Mouse (Mus musculus) thymus, postnatal 10 days (tissue): ENCODE results near the gene Epb41l1.
"Not testable (repeated sequence)": the region's sequence is repeated elsewhere in the genome, so short reads cannot be mapped to it uniquely, and the experiment has no call there.

Source experiments
- DNase-seq, 2 experiments: peaks; one replicate each; pipeline ENCODE4 v3.0.0; 2021; ENCODE audit warnings: low spot score in 2 of 2

The Epb41l1 gene

DNA sequence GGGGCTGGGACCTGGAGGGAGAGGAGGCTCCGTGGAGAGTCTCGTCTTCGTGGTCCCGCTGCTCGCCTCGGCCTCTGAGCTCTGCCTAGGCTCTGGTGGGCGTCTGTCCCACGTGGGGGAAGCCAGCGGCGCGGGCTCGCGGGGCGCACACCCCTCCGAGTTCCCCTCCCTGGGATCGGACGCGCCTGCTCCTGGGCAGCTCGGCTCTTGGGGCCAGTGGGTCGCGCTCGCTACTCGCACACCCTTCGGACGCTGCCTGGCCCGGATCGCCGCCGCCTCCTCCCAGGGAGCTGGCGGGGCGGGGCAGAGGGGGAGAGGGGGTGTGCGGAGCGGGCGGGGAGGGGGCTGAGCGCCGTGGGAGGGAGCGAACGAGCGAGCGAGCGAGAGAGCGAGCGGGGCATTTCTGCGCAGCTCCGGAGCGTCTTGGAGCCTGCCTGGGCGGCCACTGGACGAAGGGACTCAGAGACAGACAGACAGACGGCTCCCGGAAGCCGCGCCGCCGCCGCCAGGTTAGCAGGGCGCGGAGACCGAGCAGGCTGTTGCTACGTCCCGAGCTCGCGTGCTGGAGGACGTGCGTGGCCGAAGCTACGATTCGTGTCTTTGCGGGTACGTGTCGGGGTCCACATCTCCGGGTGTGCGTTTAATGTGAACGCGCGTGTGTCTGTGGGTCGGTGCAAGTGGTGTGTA, at the start of gene Epb41l1:
TSS of gene Epb41l1 (plus strand) at position 216 of the 687 bp plus-strand sequence.
- DNase-seq: peak in 1 of 2 experiments; percentile 23

DNA sequence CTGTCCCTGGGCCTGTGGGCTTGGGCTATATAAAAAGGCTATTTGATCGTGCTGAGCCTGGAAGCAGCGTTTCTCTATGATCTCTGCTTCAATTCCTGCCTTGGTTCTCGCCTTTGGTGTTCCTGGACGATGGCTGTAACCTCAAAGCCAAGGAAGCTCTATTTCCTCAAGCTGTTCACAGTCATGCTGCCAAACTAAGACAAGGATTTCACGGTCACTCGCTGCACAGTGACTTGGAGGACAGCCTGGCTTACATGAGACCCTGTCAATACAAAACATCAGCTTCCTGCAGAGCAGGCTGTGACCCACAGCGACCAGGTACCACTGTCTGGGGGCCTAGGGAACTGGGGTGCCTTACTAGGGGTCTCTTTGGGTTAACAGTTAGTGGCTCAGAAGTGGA, 43.8 kb upstream of the Epb41l1 start:
- DNase-seq: no peak

DNA sequence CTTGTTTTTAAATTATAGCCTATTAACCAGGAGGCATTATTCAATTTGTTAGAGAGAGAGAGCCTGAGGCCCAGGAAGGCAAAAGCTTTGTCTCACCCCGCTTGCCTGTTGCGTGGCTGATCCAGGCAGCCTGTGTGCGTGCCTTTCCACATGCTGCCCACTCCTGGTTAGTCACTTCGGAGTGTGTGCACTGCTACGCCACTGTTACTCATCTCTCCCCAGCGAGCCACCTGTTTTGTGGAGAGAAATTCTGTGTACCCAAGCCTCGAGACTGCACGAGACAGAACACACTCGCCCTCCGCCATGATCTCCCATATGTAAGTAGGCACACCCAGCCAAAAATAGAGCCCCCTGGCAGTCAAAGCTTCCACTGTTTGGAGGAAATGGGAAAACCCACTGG, 40.8 kb upstream of the Epb41l1 start:
- no peak for DNase-seq

DNA sequence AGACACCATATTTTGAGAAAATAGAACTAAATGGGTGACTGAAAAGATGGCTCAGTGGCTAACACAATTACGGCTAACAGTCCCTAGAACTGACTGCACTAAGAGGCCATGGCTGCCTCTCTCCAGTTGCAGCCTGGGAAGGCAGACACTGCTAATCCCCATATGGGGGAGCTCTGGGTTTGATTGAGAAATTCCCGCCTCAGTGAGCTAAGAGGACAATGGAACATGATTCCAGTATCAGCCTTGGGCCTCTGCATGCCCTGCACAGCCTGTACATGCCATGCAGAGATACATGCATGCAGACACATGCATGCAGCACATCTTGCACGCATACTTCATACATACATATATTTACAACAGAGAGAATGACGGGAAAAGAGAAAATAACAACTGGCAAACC, 39.4 kb upstream of the Epb41l1 start:
- DNase-seq: no peak

DNA sequence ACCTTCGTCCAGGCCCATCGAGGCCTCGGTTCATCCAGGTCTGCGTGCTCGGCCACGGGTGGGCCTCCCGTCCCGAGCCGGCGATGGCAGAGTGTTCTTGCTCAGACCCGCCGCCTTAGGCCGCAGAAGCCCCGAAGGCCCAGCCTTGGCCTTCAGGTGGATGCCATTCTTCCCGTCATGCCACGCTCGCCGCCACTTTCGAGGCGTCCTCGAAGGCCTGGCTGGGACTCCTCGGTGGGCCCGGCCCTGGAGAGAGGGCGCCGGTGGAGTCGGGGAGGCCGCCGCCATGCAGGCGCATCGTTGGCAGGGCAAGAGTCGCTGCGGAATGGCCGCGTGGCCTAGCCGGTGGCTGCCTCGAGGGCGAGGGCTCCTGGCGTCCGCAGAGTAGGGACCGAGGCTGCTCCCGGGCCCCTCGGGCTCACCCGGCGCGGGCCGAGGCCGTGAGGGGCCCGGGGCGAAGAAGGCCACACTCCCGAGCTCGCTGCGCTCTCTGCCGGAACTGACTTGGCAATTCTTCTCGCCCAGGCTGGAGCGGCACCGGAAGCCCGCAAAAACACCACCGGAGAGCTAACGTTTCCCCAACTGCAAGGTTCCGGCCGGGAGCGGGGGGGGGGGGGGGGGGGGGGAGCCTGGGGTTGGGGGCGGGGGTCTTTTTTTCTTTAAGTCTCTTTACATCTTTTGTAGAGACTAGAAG, 28.1 kb upstream of the Epb41l1 start:
- peak; percentile 61 to 74 for DNase-seq

DNA sequence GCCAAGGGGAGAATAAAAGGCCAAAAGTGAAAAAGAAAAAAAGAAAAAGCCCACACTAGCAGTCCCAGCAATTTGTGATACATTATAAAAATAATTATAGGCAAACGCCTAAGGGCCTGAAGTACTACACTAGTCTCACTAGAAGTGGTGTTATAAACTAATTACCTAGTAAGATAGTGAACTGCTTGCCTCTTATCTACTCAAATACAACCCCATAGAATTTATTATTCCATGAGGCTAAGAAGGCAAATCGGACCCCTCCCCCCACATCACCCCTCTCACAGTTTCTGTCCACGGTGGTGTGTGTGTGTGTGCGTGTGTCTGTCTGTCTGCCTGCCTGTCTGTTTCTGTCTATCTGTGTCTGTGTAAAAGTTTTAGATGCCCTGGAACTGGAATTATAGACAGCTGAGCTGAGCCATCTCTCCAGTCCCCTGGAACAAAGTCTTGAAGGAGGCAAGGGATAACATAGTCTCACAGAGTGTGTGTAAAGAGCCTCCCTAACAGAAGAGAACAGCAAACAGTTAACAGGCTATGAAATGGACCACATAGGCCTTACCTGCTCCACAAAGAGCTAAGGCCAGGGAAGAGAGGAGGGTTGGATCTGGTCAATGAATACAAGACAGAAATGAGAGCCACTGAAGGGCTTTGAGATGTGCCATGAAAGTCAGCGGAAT, 27.4 kb upstream of the Epb41l1 start:
- no peak for DNase-seq

DNA sequence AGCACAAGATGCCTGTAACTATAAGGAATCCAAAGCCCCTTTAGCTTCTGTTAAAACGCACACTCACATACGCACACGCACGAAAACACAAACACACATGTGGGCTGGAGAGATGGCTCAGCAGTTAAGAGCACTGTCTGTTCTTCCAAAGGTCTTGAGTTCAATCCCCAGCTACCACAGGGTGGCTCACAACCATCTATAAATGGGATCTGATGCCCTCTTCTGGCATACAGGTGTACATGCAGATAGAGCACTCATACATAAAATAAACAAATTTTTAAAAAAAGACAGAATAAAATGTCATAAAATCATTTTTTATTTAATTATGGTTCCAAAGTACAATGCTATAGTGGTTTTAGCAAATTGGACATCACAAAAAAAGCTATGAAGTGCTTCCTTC, 26.4 kb upstream of the Epb41l1 start:
- DNase-seq: no peak

DNA sequence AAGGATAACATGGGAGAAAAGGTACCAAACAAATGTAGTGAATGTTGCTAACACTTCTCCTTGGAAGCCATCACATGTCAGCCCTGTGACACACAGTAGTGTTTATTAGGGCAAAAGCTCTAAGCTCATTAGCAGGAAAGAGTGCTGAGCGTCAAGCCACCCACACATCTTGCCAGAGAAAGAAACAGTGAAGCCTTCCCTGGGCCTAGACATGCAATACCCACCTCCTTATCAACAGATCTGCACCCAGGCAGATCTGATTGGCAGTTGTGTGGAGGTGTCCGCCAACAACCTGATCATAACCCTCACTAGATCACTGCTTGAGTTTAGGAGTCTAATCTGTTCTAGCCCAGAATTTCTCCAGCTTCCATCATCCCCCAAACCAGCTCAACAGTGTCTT, 24.6 kb upstream of the Epb41l1 start:
- DNase-seq: no peak

DNA sequence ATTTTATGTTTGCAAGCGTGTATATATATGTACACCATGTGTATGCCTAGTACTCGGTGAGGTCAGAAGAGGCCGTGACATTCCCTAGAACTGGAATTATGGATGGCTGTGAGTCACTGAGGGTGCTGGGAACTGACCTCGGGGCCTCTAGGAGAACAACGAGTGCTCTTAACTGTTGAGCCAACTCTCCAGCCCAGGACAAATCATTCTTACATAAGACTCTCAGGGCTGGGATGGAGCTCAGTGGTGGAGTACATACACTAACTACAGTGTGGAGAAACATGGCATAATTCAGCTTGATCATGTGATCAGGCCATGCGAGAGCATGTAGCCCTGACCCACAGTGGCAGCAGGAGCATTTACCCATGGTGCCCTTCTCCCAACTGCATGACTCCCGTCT, 22.7 kb upstream of the Epb41l1 start:
- no peak for DNase-seq

DNA sequence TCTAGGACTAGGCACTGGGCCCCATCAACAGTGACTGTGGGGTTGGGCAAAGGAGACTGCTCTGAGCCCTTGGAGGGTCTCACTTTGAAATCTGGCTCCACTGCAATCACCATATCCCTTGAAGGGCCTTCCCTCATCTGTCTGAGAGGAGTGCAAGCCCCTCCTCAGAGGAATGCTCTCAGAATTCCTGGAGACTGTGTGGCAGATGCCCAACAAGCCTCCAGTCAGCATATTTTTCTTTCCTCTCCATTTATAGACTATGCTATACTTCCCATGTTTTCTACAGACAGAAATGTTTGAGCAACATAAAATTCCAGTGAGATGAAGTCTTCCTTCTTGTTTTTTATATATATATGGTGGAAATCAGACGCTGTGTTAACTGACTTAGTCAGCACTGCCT, 21.2 kb upstream of the Epb41l1 start:
- DNase-seq: no peak

DNA sequence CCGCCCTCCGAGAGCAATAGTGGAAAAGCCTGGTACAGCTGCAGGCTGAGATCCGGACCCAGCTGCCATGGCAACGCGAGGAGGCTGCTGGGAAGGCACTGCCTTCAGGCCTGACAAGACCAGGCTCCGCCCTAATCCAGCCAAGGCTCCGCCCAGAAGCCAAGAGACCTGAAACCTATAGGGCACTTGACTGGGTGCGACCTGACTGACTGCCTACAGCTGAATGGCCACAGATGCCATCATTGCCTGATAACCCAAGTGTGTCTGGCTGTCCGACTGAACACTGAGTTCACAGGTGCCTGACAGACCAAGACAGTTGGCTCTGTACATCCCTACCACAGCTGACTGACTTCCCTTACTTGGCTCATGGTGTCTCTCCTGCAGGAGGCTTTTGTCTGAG, 19.4 kb upstream of the Epb41l1 start:
- DNase-seq: peak; percentile 47 to 53

DNA sequence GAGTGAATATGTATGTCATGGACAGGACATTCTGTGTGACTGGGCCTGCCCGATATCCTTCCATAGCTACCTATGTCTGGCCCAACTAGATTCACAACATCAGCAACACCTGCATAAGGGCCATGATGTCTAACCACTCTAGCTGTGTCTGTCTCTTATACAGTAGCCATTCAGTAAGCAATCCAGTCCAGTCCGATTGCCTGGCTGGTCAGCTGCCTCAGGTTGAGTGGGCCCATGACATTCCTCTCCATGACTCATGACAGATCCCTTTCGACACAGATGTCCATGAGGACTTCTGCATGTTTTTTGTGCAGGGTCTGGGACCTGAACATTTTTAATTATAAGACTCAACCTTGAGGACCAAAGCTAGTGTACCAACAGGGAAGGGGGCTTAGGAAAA, 18.7 kb upstream of the Epb41l1 start:
- DNase-seq: no peak

DNA sequence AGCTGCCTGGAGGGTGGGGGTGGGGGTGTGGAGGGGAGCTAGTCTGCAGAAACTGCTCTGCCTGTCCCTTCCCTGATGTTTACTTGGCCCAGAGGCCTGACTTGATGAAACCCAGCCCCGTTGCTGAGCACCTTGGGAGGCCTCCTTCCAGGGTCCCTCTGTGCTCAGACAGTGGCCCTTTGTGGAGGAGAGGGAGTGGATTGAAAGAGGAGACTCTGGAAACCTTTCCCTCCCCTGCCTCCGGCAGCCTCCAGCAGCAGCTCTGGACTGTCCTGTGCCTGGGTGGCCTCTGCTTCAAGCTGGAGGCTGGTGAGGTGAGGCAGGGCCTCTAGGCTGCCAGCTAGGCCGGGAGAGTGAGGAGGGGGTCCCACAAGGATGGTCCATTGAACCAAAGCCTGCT, 13.7 kb upstream of the Epb41l1 start:
- DNase-seq: no peak

DNA sequence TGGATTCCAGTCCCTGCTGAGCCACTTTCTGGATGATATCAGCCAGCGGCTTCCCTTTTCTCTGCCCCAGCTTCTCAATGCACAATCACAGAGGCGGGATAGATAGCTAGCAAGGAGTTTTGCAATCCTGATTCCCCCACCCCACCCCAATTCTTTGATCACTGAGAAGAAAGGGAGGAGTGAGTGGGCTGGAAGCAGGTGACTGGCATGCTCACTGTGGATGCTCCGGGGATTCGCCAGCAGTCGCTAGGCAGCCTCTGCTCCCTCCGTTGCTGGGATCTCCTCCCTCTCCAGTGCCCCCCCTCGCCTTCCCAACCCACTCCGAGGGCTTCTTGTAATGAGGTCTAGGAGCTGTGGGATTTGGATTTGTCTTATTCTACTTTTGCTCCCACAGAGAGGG, 12.5 kb upstream of the Epb41l1 start:
- DNase-seq: no peak

DNA sequence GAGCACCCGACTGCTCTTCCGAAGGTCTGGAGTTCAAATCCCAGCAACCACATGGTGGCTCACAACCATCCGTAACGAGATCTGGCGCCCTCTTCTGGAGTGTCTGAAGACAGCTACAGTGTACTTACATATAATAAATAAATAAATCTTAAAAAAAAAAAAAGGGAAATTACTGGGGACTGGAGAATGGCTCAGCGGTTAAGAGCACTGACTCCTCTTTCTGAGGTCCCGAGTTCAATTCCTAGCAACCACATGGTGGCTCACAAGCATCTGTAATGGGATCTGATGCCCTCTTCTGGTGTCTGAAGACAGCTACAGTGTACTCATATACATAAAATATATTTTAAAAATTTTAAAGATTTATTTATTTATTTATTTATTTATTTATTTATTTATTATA, 9.4 kb upstream of the Epb41l1 start:
- DNase-seq: not testable (repeated sequence)

DNA sequence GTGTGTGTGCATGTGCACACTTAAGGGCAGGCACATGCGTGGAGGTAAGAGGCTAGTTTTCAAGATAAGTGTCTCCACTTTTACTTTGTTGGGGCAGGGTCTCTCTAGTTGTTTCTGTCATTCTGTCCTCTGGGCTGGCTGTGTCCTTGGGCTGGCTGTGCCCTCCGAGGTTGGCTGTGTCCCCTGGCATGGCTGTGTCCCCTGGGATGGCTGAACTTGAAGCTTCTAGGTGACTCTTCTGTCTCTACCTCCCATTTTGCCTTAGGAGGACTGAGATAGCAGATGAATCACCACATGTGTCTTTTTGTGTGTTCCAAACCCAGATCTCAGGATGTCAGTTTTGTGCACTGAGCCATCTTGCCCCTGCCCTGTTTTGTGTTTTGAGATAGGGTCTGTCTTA, 5.7 kb upstream of the Epb41l1 start:
- no peak for DNase-seq

DNA sequence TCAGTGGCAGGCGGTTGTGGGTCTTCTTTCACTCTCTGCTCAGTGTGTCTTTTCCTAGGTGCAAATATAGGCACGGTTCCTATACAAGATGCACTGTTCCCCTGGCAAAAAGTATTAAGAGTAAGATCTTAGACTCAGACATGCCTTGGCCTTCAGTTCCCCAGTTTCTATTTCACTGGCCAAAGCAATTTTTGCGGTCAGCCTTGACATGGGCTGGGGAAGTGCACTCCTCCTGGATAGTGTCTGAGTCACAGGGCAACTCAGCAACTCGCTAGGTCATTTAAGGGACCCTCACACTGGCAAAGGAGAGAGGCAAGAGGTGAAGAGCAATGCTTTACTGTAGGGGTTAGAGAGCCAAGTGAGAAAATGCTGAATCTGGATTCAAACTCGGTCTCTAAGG, 5.0 kb upstream of the Epb41l1 start:
- no peak for DNase-seq

DNA sequence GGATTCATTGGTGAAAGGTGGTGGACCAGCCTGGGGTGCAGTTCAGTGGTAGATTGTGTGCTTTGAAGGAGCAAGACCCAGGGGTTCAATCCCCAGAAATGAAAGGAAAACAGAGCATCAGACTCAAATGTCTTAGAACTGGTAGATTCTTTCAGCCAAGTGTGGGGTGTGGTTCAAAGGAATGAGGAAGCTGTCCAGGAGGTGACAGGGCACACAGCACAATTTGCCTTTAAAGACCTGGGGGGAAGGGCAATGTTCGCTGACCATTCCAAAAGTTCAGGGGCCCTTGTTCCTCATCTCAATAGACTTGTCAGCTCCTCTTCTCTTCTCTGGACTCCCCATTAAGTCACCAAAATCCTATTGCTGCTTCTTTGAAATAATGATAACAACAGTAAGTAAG, 3.5 kb upstream of the Epb41l1 start:
- DNase-seq: no peak

DNA sequence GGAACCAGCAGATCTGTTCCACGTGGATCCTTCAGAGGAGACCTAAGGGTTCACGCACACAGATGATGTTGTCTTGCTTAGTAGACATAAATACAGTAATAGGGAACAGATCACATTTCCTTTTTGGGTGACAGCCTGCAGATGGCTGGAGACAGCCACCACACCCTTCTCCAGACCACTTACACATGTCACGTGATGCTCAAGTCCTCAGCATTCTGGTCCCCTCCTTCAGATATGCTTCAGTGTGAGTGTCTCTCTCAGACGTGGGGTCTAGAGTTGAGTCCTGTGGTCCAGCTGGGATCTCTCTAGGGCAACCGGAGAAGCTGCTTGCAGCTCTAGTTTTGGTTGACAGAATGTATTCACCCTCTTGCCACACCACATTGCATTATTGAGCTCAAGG, 2.2 kb upstream of the Epb41l1 start:
- no peak for DNase-seq

DNA sequence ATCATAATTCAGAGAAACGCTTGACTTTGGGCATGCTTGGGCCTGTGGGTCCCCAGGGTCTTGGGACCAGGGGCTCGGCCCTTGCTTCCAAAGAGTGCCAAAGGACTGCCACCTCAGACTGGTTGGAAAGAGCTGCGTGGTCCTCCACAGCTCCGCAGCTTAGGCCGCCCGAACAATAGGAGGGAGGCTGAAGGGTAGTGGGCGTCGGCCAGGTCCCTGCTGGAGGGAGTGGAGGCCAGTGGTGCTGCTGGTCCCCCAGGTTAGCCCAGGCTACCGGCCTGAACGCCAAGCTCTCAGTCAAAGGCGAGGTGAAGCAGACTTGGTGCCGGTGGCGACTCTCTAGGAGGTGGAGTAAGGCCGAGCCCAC, 399 bp upstream of the Epb41l1 start:
- no peak for DNase-seq

DNA sequence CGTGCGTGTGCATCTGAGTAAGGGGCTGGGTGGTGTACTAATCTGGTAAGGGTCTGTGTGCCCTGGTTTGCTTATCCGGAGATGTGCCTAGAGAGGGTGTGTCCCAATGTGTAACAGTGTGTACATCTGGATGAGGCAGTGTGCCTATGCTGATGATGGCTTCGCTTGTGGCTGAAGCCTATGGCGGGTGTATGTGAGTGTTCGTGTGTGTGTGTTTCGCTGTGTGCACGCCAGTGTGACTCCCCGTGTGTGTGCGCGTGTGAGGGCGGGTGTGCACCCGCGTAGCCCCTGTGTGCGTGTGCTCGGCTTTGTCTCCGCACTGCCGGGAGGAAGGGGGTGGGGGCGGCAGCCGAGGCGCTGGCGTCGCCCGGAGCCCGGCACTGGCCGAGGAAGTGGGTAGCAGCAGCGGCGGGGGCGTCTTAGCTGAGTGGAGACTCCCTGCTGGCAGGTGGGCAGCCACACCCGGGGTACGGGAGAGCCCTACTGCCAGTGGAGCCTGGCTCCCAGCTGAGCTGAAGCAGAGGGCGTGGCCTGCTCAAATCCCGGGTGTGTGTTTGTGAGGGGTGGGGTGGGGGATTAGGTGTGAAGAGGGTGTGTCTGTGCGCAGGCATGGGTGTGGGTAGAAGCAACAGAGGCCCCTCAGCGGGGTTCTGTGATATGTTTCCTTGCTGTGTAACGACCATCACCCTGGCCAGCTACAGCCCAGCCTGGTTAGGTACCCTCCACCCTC, 837 bp downstream of the Epb41l1 start:
- DNase-seq: peak; percentile 26 to 52

DNA sequence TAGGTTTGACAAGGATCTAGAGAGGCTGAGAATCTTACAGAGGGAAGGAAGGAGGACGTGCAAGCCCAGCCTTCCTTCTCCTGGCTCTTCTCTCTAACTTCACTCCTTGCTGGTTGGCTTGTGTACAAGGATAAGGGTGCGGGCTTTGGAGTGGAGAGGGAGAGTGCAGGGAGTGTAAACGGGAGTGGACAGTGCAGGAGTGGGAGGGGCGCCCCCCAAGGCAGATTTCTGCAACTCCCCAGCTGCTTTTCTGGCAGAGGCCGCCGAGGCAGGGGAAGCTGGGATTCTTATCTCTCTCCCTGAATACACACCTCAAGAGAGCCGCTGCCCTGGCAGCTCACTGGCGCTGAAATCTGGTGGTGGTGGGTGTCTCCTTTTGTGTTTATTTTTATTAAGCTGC, 1.9 kb downstream of the Epb41l1 start:
- DNase-seq: no peak

DNA sequence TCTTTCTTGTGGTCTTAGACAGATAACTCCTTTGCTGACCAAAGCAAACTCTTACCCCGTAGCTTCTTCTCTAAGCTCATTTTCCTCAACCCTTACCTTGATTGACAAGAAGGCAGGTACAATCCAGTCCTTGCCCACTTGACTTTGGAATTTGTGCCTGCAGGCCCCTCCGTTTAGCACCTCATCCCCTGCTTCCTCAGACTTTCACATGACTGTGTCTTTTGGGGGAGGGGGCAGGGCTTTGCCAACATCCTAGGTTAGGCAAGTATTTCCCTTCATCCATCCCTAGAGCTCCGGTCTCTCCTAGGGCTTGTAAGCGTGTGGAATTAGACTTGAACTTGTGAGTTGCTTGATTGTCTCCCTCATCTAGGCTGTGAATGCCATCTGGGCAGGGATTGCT, 3.0 kb downstream of the Epb41l1 start:
- no peak for DNase-seq
